Mouse (Mus musculus) CH12.LX (cell line): ENCODE measurements around the gene Fbxl20.

Experiments
- CTCF ChIP-seq, 2 experiments: IDR thresholded peaks in 1 of 2; conservative IDR thresholded peaks in 1 of 2; 2 replicates each; pipeline ENCODE4 v1.5.1; 2011 to 2012; ENCODE audit warnings: low read depth in 2 of 2, low read length in 2 of 2, improper control_type of control experiment in 1 of 2, inconsistent platforms in 1 of 2, mild to moderate bottlenecking in 1 of 2, moderate library complexity in 1 of 2
- E2F4 ChIP-seq: IDR thresholded peaks from 2 replicates; pipeline ENCODE4 v1.6.1; 2011; ENCODE audit warnings: low read depth, low read length, improper control_type of control experiment; ENCODE audit not compliant: insufficient replicate concordance
- EP300 ChIP-seq: IDR thresholded peaks from 2 replicates; pipeline ENCODE4 v1.6.1; 2011; ENCODE audit warnings: low read length, improper control_type of control experiment
- GABPA ChIP-seq: IDR thresholded peaks from 2 replicates; pipeline ENCODE4 v1.6.1; 2012; ENCODE audit warnings: low read depth, low read length, improper control_type of control experiment, inconsistent platforms; ENCODE audit not compliant: insufficient replicate concordance
- HCFC1 ChIP-seq: IDR thresholded peaks from 2 replicates; pipeline ENCODE4 v1.6.1; 2012; ENCODE audit warnings: low read depth, mild to moderate bottlenecking, inconsistent platforms, low read length, improper control_type of control experiment
- MAX ChIP-seq: IDR thresholded peaks from 2 replicates; pipeline ENCODE4 v1.6.1; 2011; ENCODE audit warnings: low read length, improper control_type of control experiment
- NELFE ChIP-seq: IDR thresholded peaks from 2 replicates; pipeline ENCODE4 v1.6.1; 2011; ENCODE audit warnings: low read depth, low read length, improper control_type of control experiment
- PAX5 ChIP-seq: IDR thresholded peaks from 2 replicates; pipeline ENCODE4 v1.6.1; 2012; ENCODE audit warnings: low read length, inconsistent platforms, mixed read lengths
- ZC3H11A ChIP-seq: IDR thresholded peaks from 2 replicates; pipeline ENCODE4 v1.6.1; 2012; ENCODE audit warnings: low read depth, mild to moderate bottlenecking, inconsistent platforms, low read length, improper control_type of control experiment

DNA sequence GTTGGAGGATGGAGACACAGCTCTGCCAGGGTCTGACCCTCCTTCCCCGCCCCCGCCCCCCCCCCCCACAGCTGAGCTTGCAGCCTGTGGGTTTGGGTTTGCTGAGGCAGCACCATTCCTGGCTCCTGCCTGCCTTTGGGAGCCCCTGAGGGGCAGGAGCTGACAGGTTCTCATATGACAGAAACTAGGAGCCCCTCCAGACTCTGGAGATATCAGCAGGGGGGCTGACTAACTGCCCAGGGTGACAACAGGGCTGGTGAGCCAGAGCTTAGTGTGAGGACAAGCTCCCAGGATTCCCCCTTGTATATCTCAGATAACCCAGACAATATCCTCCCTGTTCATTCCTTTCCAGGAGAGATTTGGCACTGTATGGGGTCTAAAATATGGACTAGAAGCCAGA is 99.3 kb downstream of the Fbxl20 start:
- no peak for TF ChIP-seq MAX
- no peak for TF ChIP-seq PAX5
- no peak for TF ChIP-seq ZC3H11A
- TF ChIP-seq E2F4 = no peak
- TF ChIP-seq CTCF (conservative IDR thresholded peaks at IDR 0.05 in 1 of 2, IDR thresholded peaks at IDR 0.05 in 1 of 2; ENCODE audit: low read depth in 2 of 2, low read length in 2 of 2) = no peak
- no peak for TF ChIP-seq EP300
- no peak for TF ChIP-seq NELFE
- TF ChIP-seq GABPA = no peak
- no peak for TF ChIP-seq HCFC1
